Mouse (Mus musculus) cerebellum, adult (tissue): ENCODE results near the gene Slirp.

ENCODE experiments used
- ATAC-seq: cut with Nextera tagmentation; 2 replicates; pipeline ENCODE4 v1.9.2; 2017; ENCODE audit warnings: mild to moderate bottlenecking, moderate library complexity, mixed read lengths; ENCODE audit not compliant: insufficient number of reproducible peaks, low FRiP score, low TSS enrichment

The Slirp gene

GRCm38 (mm10) chr12:87443700-87444122, at the start of gene Slirp, which contains the start of gene Alkbh1:
Gene Slirp (plus strand): TSS chr12:87443896.
Gene Alkbh1 (minus strand): TSS chr12:87444017.
- ATAC-seq = peak; percentile 97

- no peak for ATAC-seq
Observed at GRCm38 (mm10) chr12:87394316-87394715, 49.4 kb upstream of the Slirp start.

GRCm38 (mm10) chr12:87397126-87397525, 46.6 kb upstream of the Slirp start:
- no peak for ATAC-seq

- ATAC-seq = no peak
Observed at GRCm38 (mm10) chr12:87397811-87398417, 45.8 kb upstream of the Slirp start.

- no peak for ATAC-seq
Observed at GRCm38 (mm10) chr12:87399119-87399819, 44.4 kb upstream of the Slirp start.

GRCm38 (mm10) chr12:87401883-87402282, 41.8 kb upstream of the Slirp start:
- ATAC-seq = no peak

- no peak for ATAC-seq
Observed at GRCm38 (mm10) chr12:87405165-87405564, 38.5 kb upstream of the Slirp start.

GRCm38 (mm10) chr12:87405721-87406120, 38.0 kb upstream of the Slirp start:
- no peak for ATAC-seq

GRCm38 (mm10) chr12:87407869-87408605, 35.7 kb upstream of the Slirp start:
- no peak for ATAC-seq

- no peak for ATAC-seq
Observed at GRCm38 (mm10) chr12:87409123-87409522, 34.6 kb upstream of the Slirp start.

GRCm38 (mm10) chr12:87410999-87411398, 32.7 kb upstream of the Slirp start:
- ATAC-seq = no peak

- peak; percentile 79 for ATAC-seq
Observed at GRCm38 (mm10) chr12:87413179-87413790, 30.4 kb upstream of the Slirp start.

- no peak for ATAC-seq
Observed at GRCm38 (mm10) chr12:87415358-87415757, 28.3 kb upstream of the Slirp start.

GRCm38 (mm10) chr12:87416690-87417089, 27.0 kb upstream of the Slirp start:
- ATAC-seq = no peak

GRCm38 (mm10) chr12:87418921-87419320, 24.8 kb upstream of the Slirp start:
- no peak for ATAC-seq

GRCm38 (mm10) chr12:87419974-87420485, 23.7 kb upstream of the Slirp start:
- no peak for ATAC-seq

GRCm38 (mm10) chr12:87421708-87422507, 21.8 kb upstream of the Slirp start:
- ATAC-seq = no peak

GRCm38 (mm10) chr12:87423700-87424099, 20.0 kb upstream of the Slirp start:
- ATAC-seq = no peak

GRCm38 (mm10) chr12:87424516-87424915, 19.2 kb upstream of the Slirp start:
- no peak for ATAC-seq
